Mouse (Mus musculus): ENCODE measurements around the gene Zfp839. TPM values are rescaled to one million over a fixed set of nuclear protein-coding genes. Genes with fewer than 3 reads are reported as not detected.

The Zfp839 gene
- polyA plus RNA-seq, 1 experiment = 4.2 TPM

DNA sequence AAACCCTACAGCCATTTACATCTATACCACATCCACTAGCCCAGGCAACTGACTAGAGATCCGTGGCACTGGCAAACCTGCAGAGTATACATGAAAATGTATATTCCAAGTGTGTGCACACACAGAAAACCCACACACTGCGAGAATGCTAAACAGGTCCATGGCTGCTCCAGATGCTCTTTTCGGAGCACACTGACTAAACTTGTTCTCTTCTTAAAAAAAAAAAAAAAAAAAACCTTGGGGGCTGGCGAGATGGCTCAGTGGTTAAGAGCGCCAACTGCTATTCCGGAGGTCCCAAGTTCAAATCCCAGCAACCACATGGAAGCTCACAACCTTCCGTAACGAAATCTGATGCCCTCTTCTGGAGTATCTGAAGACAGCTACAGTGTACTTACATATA is 12.2 kb upstream of the Zfp839 start:
- H3K27me3 ChIP-seq (ENCODE audit: control insufficient read depth, insufficient read depth, low read length) = no peaks in the 10 kb centered on the region
- no peak overlapping the region for H3K4me3 ChIP-seq (ENCODE audit: control insufficient read depth, insufficient read depth, low read length)
- DNase-seq = no peak
- peaks cover 4% of the 10 kb centered on the region; the same call in 1 of the 2 replicates for H3K4me1 ChIP-seq (replicated peaks; ENCODE audit: control insufficient read depth, insufficient read depth, low read length)
- H3K36me3 ChIP-seq (ENCODE audit: control insufficient read depth, insufficient read depth, low read length) = no peaks in the 10 kb centered on the region
- 92% methylated on average over 8 of the region's 8 CpGs for WGBS
- TF ChIP-seq POLR2A (IDR thresholded peaks at IDR 0.05; ENCODE audit: control insufficient read depth, extremely low read depth, insufficient read depth, low read length, poor library complexity) = no peak
- no peak for TF ChIP-seq CTCF (IDR thresholded peaks at IDR 0.05; ENCODE audit: borderline replicate concordance, control insufficient read depth, extremely low read depth, insufficient read depth, low read length, poor library complexity)
- no peak overlapping the region for H3K27ac ChIP-seq (ENCODE audit: control insufficient read depth, insufficient read depth, low read length)

DNA sequence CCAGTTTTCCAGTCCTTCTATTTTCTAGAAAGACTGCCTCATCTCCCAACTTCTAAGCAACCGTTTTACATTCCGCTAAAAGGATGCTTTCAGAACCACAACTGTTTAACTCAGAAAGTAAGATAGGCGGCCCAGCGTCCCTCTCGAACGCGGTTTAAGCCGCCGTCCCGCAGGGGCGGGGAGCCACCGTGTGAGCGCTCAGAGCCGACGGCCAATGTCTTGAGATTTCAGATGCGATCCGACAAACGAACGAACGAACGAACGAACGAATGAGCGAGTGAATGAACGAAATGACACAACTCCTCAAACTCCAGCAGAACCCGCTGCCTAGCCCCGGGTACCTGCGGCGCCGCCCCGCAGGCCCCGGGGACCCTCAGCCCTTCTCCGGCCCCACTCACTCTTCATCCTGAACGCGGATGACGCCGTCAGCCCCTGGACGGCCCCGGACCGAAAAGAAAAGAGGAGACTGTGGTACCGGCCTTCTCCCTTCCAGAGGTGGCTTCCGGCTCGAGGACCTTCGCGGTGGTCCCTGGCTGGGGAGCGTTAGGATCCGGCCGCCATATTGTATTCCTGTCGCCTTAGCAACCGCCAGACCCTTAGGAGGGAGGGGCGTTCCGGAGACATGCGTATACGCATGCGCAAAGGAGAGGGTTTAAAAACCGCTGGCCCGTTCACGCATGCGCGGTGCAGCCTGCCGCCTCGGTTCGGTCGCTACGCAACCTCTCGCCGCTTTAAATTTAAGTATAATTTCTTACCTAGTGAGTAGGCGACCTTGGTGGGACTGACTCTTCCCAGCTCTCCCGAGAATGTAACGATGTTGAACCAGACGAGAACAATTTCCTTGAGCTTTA is 9.5 kb upstream of the Zfp839 start, which contains the start of gene Mok:
Gene Mok (minus strand): TSS at position 592 of the 851 bp plus-strand sequence.
- TF ChIP-seq CTCF (IDR thresholded peaks at IDR 0.05; ENCODE audit: borderline replicate concordance, control insufficient read depth, extremely low read depth, insufficient read depth, low read length, poor library complexity) = peak; percentile 63; the same call in 1 of the 2 replicates
- 0 out of 2 replicates have a peak, but pooled peaks have one; percentile 16 for TF ChIP-seq POLR2A (IDR thresholded peaks at IDR 0.05; ENCODE audit: control insufficient read depth, extremely low read depth, insufficient read depth, low read length, poor library complexity)
- under 1% methylated on average over 71 of the region's 71 CpGs for WGBS
- Histone ChIP-seq H3K36me3 (ENCODE audit: control insufficient read depth, insufficient read depth, low read length) (no peaks in the 10 kb centered on the region), H3K4me1 (replicated peaks; ENCODE audit: control insufficient read depth, insufficient read depth, low read length) (peaks cover 21% of the 10 kb centered on the region), H3K4me3 (ENCODE audit: control insufficient read depth, insufficient read depth, low read length) (peak within 1 kb of the TSS; percentile 45), H3K27me3 (ENCODE audit: control insufficient read depth, insufficient read depth, low read length) (peaks cover 3% of the 10 kb centered on the region; the same call in 1 of the 2 replicates), H3K27ac (ENCODE audit: control insufficient read depth, insufficient read depth, low read length) (no peak within 1 kb of the TSS)
- DNase-seq = peak; percentile 97

DNA sequence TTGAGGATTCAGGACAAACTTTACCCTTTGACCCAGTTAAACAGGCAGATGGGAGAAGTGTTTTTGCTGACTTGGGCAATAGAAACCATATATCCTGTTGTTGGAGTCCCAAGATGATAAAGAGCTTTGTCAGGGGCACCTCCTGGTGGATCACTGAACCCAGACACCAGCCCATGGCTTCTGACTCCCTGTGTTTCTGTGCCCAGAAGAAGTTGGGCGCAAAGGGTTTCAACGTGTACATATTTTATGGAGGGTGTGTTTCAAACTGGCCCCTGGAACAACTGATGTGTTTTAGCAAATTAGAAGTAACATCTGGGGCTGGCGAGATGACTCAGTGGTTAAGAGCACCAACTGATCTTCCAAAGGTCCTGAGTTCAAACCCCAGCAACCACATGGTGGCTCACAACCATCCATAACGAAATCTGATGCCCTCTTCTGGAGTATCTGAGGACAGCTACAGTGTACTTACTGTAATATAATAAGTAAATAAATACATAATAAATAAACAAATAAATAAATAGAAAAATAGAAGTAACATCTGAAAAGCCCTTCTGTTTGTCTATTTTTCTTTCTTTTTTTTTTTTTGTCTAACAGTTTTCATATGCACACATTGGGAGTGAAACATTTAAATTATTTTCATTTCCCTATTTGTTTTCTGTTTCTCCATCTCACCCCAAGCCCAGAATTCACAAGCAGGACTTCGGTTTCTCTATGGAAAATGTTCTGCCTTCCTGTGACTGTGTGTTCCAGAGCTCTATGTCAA is 8.1 kb upstream of the Zfp839 start:
- Histone ChIP-seq H3K4me1 (replicated peaks; ENCODE audit: control insufficient read depth, insufficient read depth, low read length) (peaks cover 22% of the 10 kb centered on the region), H3K4me3 (ENCODE audit: control insufficient read depth, insufficient read depth, low read length) (no peak overlapping the region), H3K36me3 (ENCODE audit: control insufficient read depth, insufficient read depth, low read length) (no peaks in the 10 kb centered on the region), H3K27me3 (ENCODE audit: control insufficient read depth, insufficient read depth, low read length) (peaks cover 3% of the 10 kb centered on the region; the same call in 1 of the 2 replicates), H3K27ac (ENCODE audit: control insufficient read depth, insufficient read depth, low read length) (no peak overlapping the region)
- 77% methylated on average over 5 of the region's 5 CpGs for WGBS
- TF ChIP-seq CTCF (IDR thresholded peaks at IDR 0.05; ENCODE audit: borderline replicate concordance, control insufficient read depth, extremely low read depth, insufficient read depth, low read length, poor library complexity) = no peak
- no peak for DNase-seq

DNA sequence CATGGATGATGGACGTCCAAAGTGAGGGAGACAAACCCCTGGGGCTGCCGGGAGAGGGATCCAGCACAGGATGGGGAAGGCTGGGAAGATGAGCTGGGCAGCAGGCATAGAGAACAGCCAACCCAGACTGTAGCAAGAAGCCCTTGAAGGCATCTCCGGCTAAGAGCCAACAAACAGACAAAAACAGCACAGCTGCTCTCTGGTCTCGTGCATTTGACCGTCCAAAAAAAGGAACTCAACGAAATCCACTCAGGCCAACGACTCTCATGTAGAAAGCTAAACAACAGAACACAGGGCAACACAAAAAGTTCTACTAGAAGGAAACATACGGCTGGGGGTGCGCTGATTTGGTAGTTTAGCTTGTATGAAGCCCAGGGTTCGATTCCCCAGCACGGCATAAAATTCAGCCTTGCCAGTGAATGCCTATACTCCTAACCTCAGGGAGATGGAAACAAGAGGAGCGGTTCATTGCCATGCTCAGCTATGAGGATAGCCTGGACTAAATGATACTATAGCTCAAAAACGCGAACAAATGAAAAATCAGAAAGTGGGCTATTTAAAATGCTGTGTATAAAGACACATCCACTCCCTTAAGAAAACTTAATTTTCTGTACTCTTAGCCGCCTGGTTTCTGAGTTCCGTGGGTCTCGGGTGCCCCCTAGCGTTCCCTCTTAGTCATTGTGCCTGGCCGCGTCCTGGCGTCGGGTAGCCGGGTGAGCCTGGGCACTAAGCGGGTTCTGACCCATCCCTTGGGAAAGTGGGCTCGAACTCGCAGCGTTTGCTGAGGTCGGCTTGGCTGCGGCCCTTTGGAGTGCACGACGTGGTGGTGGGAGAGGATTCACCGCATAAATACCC is 6.6 kb upstream of the Zfp839 start:
- DNase-seq = peak; percentile 81
- H3K27me3 ChIP-seq (ENCODE audit: control insufficient read depth, insufficient read depth, low read length) = peaks cover 3% of the 10 kb centered on the region; the same call in 1 of the 2 replicates
- WGBS = 16% methylated on average over 32 of the region's 32 CpGs
- H3K4me3 ChIP-seq (ENCODE audit: control insufficient read depth, insufficient read depth, low read length) = peak overlapping the region; percentile 43
- no peak overlapping the region for H3K27ac ChIP-seq (ENCODE audit: control insufficient read depth, insufficient read depth, low read length)
- peaks cover 22% of the 10 kb centered on the region for H3K4me1 ChIP-seq (replicated peaks; ENCODE audit: control insufficient read depth, insufficient read depth, low read length)
- H3K36me3 ChIP-seq (ENCODE audit: control insufficient read depth, insufficient read depth, low read length) = no peaks in the 10 kb centered on the region
- peak; percentile 93 for TF ChIP-seq CTCF (IDR thresholded peaks at IDR 0.05; ENCODE audit: borderline replicate concordance, control insufficient read depth, extremely low read depth, insufficient read depth, low read length, poor library complexity)
- no peak for TF ChIP-seq POLR2A (IDR thresholded peaks at IDR 0.05; ENCODE audit: control insufficient read depth, extremely low read depth, insufficient read depth, low read length, poor library complexity)

DNA sequence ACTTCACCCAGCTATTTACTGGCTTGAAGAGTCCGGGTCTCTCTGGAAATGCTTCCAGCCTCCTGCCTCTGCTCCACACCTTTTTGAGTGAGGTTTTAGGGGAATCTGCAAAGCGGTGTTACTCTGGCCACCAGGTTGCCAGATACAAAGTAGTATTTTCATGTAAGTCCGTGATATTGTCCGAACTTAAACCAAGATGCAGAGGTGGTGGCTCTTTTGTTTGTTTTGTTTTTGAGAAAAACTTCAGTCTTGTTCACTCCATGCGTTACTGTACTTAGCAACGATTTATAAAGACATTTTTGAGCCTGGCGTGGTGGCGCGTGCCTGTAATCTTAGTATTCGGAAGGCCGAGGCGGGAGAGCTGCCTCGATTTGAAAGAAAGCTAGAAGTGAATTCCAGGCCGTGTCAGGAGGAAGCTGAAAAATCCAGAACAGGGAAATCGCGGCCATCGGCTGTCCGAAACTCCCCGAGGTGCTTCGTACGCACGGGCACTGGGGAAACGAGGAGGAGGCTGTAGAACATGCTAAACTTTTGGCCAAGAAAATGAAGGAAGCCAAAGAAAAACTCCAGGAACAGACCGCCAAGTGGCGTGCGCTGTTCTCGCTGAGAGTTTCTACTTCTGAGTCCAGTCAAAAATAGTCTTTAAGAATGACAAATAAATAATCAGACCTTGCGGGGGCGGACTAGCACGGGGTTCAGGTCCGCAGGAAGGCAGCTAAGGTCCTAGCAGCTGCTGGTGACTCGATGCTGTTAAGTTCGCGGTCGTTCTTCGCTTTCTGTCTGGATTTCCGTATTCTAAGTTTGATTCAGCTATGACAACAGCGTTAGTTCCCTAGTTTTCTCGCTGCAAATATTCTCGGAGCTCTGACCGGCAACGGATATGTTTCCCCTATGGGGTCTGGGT is 5.6 kb upstream of the Zfp839 start:
- TF ChIP-seq POLR2A (IDR thresholded peaks at IDR 0.05; ENCODE audit: control insufficient read depth, extremely low read depth, insufficient read depth, low read length, poor library complexity) (no peak), CTCF (IDR thresholded peaks at IDR 0.05; ENCODE audit: borderline replicate concordance, control insufficient read depth, extremely low read depth, insufficient read depth, low read length, poor library complexity) (no peak)
- Histone ChIP-seq H3K4me3 (ENCODE audit: control insufficient read depth, insufficient read depth, low read length) (peak overlapping the region; percentile 44), H3K27ac (ENCODE audit: control insufficient read depth, insufficient read depth, low read length) (no peak overlapping the region), H3K36me3 (ENCODE audit: control insufficient read depth, insufficient read depth, low read length) (no peaks in the 10 kb centered on the region), H3K4me1 (replicated peaks; ENCODE audit: control insufficient read depth, insufficient read depth, low read length) (peaks cover 22% of the 10 kb centered on the region), H3K27me3 (ENCODE audit: control insufficient read depth, insufficient read depth, low read length) (peaks cover 3% of the 10 kb centered on the region; the same call in 1 of the 2 replicates)
- WGBS = 1% methylated on average over 42 of the region's 42 CpGs
- DNase-seq = peak; percentile 15

Measured in thymus, adult 2 months (tissue).